Mouse (Mus musculus) E14TG2a.4 (cell line): ENCODE measurements around the gene Rab4a.

Source experiments
- CTCF ChIP-seq: conservative IDR thresholded peaks from 2 replicates; pipeline ENCODE4 v1.5.1; 2014; ENCODE audit warnings: low read length
- NANOG ChIP-seq: IDR thresholded peaks from 2 replicates; pipeline ENCODE4 v1.6.1; 2014; ENCODE audit warnings: borderline replicate concordance, low read length, mixed read lengths
- POU5F1 ChIP-seq: IDR thresholded peaks from 2 replicates; pipeline ENCODE4 v1.6.1; 2014; ENCODE audit warnings: low read length, borderline replicate concordance

GRCm38 (mm10) chr8:123816939-123817338 is 11.2 kb downstream of the Rab4a start:
- TF ChIP-seq CTCF = no peak
- no peak for TF ChIP-seq NANOG
- no peak for TF ChIP-seq POU5F1
